Mouse (Mus musculus) kidney, postnatal 25 days (tissue): Measurements from ENCODE around the gene Ube2e1.
"Not testable (repeated sequence)": the region's sequence is repeated elsewhere in the genome, so short reads cannot be mapped to it uniquely, and the experiment has no call there.

ENCODE experiments used
- DNase-seq, 2 experiments: peaks; one replicate each; pipeline ENCODE4 v3.0.0; 2021; ENCODE audit warnings: mixed read lengths in 2 of 2

The Ube2e1 gene

GRCm38 (mm10) chr14:18240132-18240531, 91.5 kb downstream of the Ube2e1 start:
- DNase-seq = no peak

- DNase-seq = peak; percentile 100
These were observed 92.6 kb downstream of the Ube2e1 start, which contains the start of gene Nr1d2 for GRCm38 (mm10) chr14:18238750-18239731. Gene Nr1d2 (minus strand): TSS chr14:18239127.

GRCm38 (mm10) chr14:18238131-18238749, 93.4 kb downstream of the Ube2e1 start:
- DNase-seq = peak; percentile 98 to 99

- no peak for DNase-seq
These were observed 94.3 kb downstream of the Ube2e1 start for GRCm38 (mm10) chr14:18237381-18237780.

- not testable (repeated sequence) for DNase-seq
These were observed 95.0 kb downstream of the Ube2e1 start for GRCm38 (mm10) chr14:18236496-18237235.

- no peak for DNase-seq
These were observed 97.4 kb downstream of the Ube2e1 start for GRCm38 (mm10) chr14:18233981-18234960.

GRCm38 (mm10) chr14:18233076-18233475, 98.6 kb downstream of the Ube2e1 start:
- no peak for DNase-seq
